Mouse (Mus musculus): ENCODE data around the gene Lamc3.

Lamc3 gene

DNA sequence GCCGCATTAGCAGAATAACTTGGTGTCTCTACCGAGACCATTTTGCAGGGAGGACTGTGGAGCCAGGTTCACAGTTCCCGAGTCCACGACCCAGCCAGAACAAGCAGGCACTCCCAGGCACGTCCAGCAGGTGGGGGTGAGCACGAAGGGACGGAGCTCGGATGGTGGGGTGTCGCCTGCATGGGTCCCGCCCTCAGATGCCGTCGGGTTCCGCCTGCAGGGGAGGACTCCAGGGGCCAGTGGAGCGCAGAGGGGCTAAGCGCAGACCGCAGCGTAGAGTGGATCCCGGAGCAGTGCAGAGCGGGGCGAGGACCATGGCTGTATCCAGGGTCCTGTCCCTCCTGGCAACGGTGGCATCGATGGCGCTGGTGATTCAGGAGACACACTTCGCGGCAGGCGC, at the start of gene Lamc3:
Gene Lamc3 (plus strand): TSS at position 262 of the 400 bp plus-strand sequence.
- peak; percentile 60 for DNase-seq (ENCODE audit: low spot score)

DNA sequence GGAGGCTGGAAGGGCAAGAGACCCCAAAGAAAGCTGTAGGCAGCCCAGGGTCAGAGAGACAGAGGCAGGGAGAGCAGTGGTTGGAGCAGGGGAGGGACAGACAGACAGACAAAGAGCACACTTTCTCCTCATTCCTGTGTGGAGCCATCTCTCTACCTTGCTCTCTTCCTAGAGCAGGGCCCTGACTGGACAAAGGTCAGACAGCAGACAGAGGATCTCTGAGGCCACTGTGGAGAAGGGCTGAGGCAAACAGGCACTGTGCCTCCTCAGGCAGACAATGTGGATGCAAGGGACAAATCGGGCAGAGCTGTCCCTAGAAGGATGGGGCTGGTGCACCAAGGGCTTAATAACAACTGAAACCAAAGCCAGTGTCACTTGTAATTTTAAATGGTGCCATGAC, 48.2 kb upstream of the Lamc3 start:
- no peak for DNase-seq (ENCODE audit: low spot score)

DNA sequence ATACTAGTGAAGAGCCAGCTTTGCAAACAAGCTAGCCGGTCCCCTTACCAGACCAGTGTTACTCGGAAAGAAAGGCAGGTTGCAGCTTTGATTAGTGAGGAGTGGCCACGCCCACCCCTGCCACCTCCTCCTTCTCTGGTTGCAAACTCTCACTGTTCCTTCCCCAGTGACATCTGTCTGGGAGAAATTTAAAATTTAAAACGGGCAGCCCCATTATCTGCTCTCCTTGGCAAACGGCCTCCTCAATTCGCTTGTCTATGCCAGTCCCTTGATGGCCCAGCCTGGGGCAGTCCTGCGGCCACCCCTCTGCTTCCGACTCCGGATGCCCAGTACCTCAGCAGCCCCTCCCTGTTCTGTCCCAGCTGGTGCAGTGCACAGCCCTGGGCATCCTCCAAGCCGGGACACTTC, 42.4 kb upstream of the Lamc3 start:
- DNase-seq (ENCODE audit: low spot score): peak; percentile 37

DNA sequence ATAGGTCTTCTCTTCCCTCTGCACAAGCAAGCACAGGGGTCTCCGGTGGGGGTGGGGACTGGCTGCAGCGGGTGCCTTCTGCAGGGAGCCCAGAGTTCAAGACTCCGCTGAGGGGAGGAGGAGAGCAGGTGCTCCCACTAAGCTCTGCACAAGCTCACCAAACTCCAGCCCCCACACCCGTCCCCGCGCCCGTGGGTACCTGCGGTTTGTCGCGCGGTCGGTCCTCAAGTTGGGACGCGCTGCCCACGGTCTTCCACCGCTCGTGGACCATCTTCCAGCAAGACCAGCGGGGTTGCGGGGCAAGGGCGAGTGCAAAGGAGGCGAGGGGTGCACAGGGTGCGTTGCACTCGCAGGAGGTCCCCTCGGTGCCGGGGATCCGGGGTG, 41.6 kb upstream of the Lamc3 start:
- DNase-seq (ENCODE audit: low spot score): no peak

DNA sequence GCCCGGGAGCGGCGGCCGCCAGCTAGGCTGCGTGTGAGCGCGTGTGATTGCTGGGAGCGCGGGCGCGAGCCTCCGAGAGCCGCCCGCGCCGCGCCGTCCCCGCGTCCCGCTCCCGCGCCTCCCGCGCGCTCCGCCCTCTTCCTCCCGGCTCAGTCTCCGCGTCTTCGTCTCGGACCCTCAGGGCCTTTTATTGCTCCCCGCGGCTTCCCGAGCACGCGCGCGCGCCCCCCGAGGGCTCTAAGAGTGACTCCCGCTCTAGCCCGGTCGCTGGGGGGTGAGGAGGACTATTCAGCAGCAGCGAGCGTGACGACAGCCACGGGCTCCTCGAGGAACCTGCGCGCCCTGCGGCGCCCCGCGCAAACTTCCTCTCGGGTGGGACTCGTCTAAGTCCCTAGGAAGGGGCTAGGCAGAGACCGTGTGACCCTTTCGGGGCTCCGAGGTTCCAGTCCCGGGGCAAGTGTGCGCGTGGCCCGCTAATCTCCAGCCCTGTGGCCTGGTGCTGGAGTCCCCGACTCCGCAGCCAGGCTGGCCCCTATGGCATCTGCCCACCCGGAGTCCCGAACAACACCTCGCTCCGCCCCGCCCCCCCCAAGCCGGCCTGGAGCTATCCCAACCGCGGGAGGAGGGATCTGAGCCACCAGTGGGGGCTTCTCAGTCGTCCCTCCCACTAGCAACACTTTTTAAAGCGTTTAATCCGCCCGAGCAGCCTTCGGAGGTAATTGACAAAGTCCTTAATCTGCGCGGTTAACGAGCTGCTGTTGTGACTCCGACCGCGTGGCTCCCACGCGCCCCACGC, 41.0 kb upstream of the Lamc3 start, which contains the start of gene Fibcd1:
Gene Fibcd1 (minus strand): TSS at position 110 of the 796 bp plus-strand sequence.
- DNase-seq (ENCODE audit: low spot score): peak; percentile 42

DNA sequence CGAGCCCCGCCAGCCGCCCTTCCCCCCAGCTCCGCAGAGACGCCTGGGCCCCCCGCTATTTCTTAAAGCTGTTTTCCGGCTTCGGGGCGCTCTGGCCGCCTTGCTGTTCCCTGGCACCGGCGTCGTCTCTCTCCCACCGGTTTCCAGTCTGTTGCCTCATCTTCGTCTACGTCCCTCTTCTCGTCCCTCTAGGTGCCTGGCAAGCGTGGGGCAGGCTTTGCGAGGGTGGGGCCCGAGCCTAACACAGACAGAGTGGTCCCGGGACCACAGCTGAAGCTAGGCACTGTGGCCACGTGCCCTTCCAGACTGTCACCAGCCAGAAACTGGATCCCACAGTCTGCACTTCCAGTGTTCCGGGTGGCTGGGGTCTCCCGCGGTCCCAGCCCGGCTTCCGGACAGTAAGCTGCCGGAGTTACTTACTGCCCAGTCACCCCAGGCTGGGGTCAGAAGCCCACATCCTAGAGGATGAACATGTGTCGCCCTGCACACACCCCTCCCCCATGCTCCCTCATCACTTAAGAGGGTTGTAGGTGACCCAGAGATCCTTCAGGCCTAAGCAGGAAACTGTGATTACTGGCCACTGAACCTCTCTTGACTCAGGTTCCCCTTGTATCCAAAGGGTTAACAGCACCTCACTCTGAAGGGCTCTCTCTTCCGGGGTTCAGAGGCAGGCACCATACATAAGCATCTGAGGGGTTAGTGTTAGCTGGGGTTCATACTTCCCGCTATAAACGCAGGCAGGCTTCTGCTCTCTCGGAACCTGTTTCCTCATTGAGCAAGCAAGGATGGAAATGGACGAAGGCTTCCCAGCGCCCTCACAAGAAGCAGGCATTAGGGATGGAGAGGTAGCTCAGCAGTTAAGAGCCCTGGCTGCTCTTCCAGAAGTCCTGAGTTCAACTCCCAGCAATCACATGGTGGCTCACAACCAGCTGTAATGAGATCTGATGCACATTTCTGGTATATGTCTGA, 40.1 kb upstream of the Lamc3 start:
- peak; percentile 41 for DNase-seq (ENCODE audit: low spot score)

DNA sequence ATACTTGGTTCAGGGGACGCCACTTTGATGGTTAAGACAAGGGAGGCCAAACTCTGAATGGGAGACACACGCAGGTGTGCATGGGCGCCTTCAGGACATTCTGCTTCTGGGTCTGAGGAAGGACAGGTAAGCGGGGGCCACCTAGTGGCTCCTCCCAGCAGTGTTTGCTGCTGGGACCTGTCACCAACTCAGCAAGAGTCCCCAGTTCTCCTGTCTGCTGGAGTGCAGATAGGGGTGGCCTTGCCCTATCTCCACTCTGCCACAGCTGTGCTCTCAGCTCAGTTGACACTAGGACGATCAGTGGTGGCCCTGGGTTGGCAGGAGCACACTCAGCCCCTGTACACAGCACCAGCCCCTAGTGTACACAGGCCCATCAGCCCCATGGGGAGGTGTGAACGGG, 39.2 kb upstream of the Lamc3 start:
- no peak for DNase-seq (ENCODE audit: low spot score)

DNA sequence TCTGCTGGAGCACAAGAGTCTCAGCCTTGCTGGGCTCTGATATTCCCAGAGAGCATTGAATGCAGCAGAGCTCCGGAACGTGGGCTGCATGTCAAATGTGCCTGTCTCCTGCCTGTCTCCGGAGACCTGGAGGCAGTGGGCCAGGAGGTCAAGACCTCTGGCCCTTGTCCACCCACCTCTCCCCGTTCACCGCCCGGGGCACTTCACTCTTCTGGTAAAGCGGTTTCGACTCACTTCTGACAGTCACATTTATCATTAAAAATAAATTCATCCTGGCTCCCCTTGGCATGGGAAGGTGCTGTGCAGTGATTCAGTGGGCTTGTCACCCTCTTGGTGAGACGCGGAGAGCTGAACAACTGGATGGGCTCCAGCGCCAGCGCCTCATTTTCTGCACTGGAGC, 37.0 kb upstream of the Lamc3 start:
- DNase-seq (ENCODE audit: low spot score): peak; percentile 52

DNA sequence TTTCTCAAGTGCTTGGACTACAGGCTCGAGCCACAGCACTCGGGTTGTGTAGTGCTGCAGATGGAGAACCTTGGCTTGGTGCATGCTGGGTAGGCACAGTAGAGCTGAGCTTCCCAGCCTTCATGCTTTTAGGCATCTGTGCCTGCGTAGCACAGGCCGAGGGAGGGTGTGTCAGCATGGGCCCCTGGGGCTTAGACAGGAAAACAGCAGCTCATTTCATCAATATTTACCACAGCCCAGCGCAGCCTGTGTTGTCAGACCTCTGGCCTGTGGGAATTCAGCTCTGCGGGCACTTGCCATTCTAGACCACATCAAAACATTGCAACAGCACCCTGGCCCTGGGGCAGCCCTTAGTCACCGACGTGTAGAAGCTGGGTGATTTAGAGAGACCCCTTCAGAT, 31.1 kb upstream of the Lamc3 start:
- no peak for DNase-seq (ENCODE audit: low spot score)

DNA sequence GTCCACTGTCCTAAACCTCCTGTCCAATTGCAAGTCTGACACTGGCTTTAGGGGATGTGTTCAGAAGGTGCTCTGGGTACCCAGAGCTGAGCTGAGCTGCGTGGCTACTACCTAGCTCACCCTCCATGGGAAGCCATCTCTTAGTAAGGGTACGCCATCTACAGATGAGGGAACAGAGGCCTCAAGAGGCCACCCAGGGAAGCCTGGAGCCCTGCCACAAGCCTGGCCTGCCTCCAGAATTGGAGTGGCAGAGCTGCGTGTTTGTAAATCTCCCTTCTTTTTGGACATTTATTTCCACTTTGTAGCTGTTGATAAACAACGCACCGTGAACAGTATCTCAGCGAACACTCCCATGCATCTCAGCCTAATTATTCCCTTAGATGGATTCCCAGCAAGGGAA, 29.9 kb upstream of the Lamc3 start:
- DNase-seq (ENCODE audit: low spot score): no peak

DNA sequence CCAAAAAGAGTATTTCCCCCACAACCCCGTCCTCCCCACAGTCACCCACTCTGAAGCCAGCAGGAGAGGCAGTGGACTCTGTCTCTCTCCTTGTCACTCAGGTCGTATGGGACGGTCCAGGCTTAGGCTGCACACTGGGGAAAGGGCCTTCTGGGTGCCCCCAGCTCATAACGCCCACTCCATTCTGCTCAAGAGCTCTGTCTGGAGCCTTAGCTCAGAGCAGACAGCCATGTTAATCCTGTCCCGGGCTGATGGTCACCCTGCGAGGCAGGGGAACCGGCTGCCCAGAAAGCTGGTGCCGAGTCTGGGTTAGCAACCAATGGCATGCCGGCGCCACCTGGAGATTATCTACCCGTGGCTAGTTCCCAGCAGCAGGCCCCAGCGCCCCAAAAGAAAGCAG, 28.6 kb upstream of the Lamc3 start:
- no peak for DNase-seq (ENCODE audit: low spot score)

DNA sequence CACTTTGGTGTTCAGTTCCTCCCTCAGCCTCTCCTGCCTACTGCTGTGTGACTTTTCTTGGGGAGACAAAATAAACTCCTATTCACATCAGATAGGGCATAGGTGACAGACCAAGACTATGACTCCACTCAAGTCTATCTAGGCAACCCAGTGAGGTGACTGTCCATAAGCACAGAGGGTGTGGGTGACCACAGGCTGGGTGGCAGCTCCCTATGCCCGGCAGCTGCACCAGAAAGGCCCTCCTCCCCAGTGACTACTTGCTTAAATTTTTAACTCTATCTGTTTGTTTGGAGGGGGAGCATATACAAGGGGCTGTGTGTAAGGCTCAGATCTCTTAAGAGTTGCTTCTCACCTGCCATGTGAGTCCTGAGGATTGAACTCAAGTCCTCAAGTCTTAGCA, 24.2 kb upstream of the Lamc3 start:
- no peak for DNase-seq (ENCODE audit: low spot score)

DNA sequence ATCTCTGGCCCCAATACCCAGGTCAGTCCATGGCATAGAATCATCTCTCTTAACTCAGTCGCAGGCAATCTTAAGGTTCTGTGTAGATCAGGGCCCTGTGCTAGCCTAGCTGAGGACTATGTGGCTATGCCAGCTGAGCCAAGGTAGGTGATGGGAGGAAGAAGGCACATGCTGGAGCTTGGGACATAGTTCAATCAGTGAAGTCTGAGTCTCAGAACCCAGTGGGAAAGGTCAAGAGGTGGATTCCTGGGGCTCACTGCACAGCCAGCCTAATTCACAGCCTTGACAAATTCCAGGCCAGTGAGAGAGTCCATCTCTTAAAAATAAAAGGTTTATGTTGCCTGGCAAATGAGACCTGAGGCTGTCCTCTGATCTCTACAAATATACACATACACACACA, 23.3 kb upstream of the Lamc3 start:
- DNase-seq (ENCODE audit: low spot score): no peak

DNA sequence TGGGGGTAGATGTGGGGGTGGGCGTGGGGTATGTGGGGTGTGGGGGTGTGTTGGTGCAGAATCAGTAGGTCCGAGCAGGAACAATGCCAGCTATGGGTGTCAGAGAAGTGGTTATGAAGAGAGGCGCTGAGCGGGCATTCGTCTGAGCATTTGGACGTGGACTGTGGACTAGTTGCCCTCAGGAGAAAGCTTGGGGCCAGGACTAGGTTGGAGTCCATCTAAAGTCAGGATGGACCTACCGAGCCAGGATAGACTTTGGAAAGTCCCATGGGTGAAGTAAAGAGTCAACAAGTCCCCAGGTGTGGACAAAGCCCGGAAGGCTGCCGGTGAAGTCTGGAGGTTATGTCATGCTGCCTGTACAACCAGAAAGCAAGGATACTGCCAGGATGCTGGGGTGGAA, 22.2 kb upstream of the Lamc3 start:
- no peak for DNase-seq (ENCODE audit: low spot score)

DNA sequence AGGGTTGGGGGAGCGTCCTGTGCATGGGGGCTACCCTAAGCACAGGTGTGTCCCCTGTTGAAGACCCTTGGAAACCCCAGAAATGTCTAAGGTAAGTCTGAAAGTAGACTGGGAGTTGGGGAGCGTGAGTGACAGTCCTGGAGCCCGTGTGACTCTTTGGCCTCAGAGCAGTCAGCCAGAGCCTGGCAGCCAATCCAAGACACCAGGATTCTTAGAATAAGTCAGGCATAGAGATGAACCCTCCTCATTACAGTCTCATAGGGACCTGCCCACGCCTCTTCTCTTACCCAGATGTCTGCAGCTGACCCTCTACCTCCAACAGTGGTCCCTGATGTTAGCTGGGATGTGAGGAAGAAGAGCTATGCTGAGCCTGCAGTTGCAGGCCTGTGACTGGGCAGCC, 21.8 kb upstream of the Lamc3 start:
- DNase-seq (ENCODE audit: low spot score): no peak

DNA sequence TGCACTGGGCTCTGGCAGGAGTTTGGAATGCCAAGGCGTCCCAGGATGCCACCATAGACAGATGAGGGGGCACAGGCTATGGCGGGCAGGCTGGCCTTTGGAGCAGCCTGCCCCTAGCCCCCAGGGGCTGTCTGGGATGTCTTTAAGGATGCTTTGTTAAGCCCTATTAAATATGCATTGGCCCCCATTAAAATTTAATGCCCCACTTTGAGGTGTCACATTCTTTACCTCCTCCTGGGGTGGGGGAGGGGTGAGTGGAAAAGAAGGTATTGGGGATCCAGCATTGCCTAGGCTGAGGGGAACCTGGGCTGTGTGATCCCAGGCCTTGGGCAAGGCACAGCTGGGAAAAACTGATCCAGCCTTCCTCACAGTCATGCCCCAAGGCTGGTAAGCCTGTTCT, 21.3 kb upstream of the Lamc3 start:
- DNase-seq (ENCODE audit: low spot score): no peak

DNA sequence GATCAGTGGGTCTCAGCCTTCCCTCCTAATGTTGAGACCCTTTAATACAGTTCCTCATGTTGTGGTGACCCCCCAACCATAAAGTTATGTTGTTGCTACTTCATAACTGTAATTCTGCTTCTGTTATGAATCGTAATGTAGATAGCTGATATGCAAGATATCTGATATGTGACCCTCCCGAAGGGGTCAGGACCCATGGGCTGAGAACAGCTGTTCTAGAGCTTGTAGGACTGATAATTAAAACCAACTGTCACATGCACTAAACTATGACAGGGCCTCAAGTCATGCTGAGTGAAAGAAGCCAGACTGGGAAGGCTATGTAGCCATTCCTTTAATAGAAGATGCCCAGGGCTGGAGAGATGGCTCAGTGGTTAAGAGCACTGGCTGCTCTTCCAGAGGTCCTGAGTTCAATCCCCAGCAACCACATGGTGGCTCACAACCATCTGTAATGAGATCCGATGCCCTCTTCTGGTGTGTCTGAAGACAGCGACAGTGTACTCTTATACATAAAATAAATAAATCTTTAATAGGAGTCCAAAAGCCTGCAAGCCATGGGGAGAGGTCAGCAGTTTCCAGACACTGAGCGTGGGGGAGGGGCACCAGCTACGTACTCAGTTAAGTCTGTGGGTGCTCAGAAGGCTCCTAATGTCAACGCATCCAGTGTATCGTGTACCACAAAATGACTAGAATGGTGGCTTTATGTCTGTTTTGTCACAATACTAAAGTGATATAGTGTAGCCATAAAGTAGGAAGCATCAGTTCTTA, 19.1 kb upstream of the Lamc3 start:
- DNase-seq (ENCODE audit: low spot score): no peak

DNA sequence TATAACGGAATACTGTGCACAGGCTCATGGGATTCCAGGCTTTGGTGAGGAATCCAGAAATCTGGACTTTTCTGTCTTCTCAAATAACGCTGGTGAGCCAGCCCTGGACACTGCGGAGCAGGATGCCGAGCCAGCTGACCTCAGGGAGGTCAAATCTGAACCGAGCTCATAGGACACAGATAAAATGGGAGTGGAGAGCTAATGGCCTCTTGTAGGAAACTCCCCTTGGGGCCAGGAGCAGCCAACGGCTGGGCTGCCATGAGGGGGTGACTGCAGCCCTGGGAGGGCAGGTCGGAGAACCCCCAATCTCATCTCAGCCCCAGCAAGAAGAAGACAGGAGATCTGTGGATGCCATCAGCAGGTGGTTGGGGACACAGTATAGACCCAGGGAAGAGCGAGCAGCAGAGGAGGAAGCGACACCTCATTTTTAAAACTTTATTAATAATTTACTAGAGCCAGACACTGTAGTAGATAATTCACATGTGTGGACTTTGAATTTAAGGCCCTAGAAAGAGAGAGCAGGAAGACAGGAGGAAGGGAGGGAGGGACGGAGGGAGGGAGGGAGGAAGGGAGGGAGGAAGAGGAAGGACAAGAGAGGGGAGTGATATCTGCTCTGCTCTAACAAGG, 18.4 kb upstream of the Lamc3 start:
- no peak for DNase-seq (ENCODE audit: low spot score)

DNA sequence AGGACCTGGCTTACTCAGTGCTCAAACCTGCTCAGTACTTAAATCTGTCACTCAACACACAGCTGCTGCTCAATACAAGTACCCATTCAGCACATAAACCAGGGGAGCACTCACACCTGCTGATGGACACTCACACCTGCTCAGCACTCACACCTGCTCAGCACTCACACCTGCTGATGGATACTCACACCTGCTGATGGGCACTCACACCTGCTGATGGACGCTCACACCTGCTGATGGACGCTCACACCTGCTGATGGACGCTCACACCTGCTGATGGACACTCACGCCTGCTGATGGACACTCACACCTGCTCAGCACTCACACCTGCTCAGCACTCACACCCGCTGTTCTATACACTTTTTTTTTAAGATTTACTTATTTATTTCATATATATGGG, 17.4 kb upstream of the Lamc3 start:
- DNase-seq (ENCODE audit: low spot score): no peak

DNA sequence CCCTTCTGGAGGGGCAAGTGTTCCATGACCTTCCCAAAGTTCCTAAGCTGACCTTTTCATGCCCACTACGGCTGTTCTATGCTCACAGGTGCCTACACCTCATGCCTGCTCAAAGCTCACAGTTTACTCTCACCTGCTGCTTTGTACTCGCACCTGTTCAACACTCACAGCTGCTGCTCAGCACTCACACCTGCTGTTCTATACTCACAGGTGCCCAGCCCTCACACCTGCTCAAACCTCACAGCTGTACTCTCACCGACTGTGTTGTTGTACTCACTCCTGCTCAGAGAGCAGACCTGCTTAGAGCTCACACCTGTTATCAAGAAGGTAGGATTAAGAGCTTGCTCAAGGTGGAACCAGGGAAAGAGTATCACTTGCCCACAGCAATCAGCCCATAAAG, 16.4 kb upstream of the Lamc3 start:
- no peak for DNase-seq (ENCODE audit: low spot score)

DNA sequence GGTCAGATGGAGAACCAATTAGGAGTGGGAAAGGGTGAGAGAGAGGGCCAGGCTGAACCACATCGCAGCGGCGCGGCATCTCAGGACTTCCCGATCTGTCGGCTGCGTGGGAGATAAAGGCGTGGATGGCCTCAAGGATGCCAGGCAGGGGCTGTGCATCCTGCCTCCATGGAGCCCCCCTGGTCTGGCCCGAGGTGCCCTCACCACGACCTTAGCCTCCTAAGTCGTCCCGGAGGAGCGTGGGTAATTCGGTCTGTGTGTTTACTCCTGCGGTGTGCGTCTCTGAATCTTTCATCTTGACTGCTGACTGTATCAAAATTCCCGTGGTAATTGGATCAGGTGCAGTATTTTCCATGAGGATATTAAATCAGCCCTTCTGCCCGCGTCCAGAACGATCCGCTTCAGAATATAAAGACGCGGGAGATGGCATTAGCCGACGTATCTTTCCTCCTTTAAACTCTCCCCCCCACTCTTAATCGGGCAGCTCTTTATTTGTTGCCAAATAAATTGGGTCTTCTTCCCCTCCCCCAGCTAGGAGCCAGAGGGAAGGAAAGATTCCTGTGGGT, 12.7 kb upstream of the Lamc3 start:
- no peak for DNase-seq (ENCODE audit: low spot score)

DNA sequence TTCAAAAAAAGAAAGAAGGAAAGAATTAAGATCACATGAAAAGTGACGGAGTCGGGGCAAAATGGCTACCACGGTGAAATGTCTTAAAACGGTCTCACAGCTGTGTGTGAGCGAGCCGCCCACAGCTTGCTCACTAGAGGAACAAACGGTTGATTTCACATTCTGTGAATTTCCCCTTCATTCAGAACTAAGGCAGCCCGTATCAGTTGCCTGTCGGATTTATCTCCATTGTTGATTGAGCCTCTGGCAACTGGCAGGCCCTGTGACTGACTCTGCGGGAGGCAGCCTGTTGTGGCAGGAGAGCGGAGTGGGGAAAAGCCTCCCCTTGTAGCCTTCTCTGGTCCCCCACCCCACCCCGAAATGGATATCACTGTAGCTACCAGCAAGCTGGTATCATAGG, 10.6 kb upstream of the Lamc3 start:
- no peak for DNase-seq (ENCODE audit: low spot score)

Data from embryo, embryonic 10.5 days (tissue).